Comparison of ENCODE assay signal across 9 mouse cellular contexts in the genomic region with DNA sequence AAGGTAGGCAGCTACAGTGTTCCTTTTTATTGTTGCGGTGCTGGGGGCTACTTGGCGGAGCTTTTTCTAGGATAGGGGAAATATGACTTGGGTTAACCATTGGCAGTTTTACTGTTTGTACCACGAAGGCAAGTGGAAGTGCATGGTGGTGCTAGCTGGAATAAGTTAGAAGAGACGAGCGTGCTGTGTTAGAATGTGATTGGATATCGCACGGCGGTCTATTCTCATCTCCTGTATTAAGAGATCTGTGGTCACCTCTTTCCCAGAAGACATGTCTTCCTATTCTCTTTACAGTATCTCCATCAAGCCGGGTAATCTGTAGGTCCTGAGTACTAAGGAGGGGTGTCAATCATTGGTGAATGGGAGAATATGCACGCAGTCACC.
DNase-seq lines count a peak whose midpoint lies in the region; ATAC-seq and TF ChIP-seq lines count a peak whose summit lies in the region.
"Had no signal": no experiment of that assay in that cellular context is flagged by ENCODE, and none has a peak within 500 bp of the region (broad histone marks: within the 10 kb centered on the region; RNA-seq: fewer than 3 reads in every experiment).

No protein-coding gene starts in this region.

- WGBS in cerebellum, adult 2 months = 20% methylated on average over 10 of the region's 10 CpGs
- WGBS in forebrain, postnatal 0 days = 58% methylated on average over 10 of the region's 10 CpGs
- WGBS in midbrain, embryonic 16.5 days = 47% methylated on average over 10 of the region's 10 CpGs
- WGBS in lung, adult 2 months = 81% methylated on average over 10 of the region's 10 CpGs
- 78% methylated on average over 10 of the region's 10 CpGs for WGBS in thymus, adult 2 months

- no peak for TF ChIP-seq POLR2A in cerebellum, adult 2 months (IDR thresholded peaks at IDR 0.05; ENCODE audit: borderline replicate concordance, insufficient read depth, low read length)
- no peak for TF ChIP-seq POLR2A in lung, adult 2 months (IDR thresholded peaks at IDR 0.05; ENCODE audit: borderline replicate concordance, extremely low read depth, low read depth, low read length)
- no peak for TF ChIP-seq POLR2A in thymus, adult 2 months (IDR thresholded peaks at IDR 0.05; ENCODE audit: control insufficient read depth, extremely low read depth, insufficient read depth, low read length, poor library complexity)

- no peaks in the 10 kb centered on the region for H3K9me3 ChIP-seq in forebrain, postnatal 0 days (ENCODE audit: low read length)
- H3K9me3 ChIP-seq in midbrain, embryonic 16.5 days (replicated peaks; ENCODE audit: control insufficient read depth, low read length, poor library complexity, severe bottlenecking) = no peaks in the 10 kb centered on the region

- no peak for DNase-seq in cerebellum, adult 2 months
- DNase-seq in cerebellum, adult 11-12 months = no peak
- DNase-seq in left cerebral cortex, adult 2 months (ENCODE audit: extremely low spot score in 1 of 2, low spot score in 2 of 2) = no peak
- no peak for DNase-seq in left cerebral cortex, postnatal 25 days (ENCODE audit: low spot score in 2 of 2)
- DNase-seq in forebrain, postnatal 0 days = no peak
- DNase-seq in lung, adult 2 months = no peak
- DNase-seq in thymus, adult 2 months = no peak

- H3K4me2 ChIP-seq in forebrain, postnatal 0 days (ENCODE audit: low read depth) = peak overlapping the region; percentile 52
- peak overlapping the region; percentile 67 for H3K4me2 ChIP-seq in midbrain, embryonic 16.5 days (ENCODE audit: low read length)

- no peaks in the 10 kb centered on the region for H3K36me3 ChIP-seq in forebrain, postnatal 0 days (ENCODE audit: insufficient read depth)
- no peaks in the 10 kb centered on the region for H3K36me3 ChIP-seq in midbrain, embryonic 16.5 days (ENCODE audit: control insufficient read depth, insufficient read depth, low read length)
- no peaks in the 10 kb centered on the region for H3K36me3 ChIP-seq in thymus, adult 2 months (ENCODE audit: control insufficient read depth, insufficient read depth, low read length)

- TF ChIP-seq CTCF in cerebellum, adult 2 months (IDR thresholded peaks at IDR 0.05; ENCODE audit: borderline replicate concordance, insufficient read depth, low read depth, low read length) = no peak
- TF ChIP-seq CTCF in left cerebral cortex, adult 2 months (IDR thresholded peaks at IDR 0.05) = no peak
- no peak for TF ChIP-seq CTCF in forebrain, postnatal 0 days (IDR thresholded peaks at IDR 0.05; ENCODE audit: low read depth)
- TF ChIP-seq CTCF in lung, adult 2 months (IDR thresholded peaks at IDR 0.05; ENCODE audit: insufficient read depth, low read length) = no peak
- no peak for TF ChIP-seq CTCF in thymus, adult 2 months (IDR thresholded peaks at IDR 0.05; ENCODE audit: borderline replicate concordance, control insufficient read depth, extremely low read depth, insufficient read depth, low read length, poor library complexity)

- peak overlapping the region; percentile 48 for H3K9ac ChIP-seq in forebrain, postnatal 0 days
- peak overlapping the region; percentile 71 for H3K9ac ChIP-seq in midbrain, embryonic 16.5 days (ENCODE audit: low read depth, low read length)

- peak overlapping the region; percentile 26; the same call in 1 of the 2 replicates for H3K27ac ChIP-seq in cerebellum, adult 2 months (ENCODE audit: insufficient read depth, low read length)
- peak overlapping the region; percentile 87 for H3K27ac ChIP-seq in left cerebral cortex, adult 2 months
- peak overlapping the region; percentile 69 for H3K27ac ChIP-seq in forebrain, postnatal 0 days (ENCODE audit: low read depth, low read length)
- peak overlapping the region; percentile 85 for H3K27ac ChIP-seq in midbrain, embryonic 16.5 days (ENCODE audit: low read length)
- no peak overlapping the region for H3K27ac ChIP-seq in thymus, adult 2 months (ENCODE audit: control insufficient read depth, insufficient read depth, low read length)

- no peaks in the 10 kb centered on the region for H3K27me3 ChIP-seq in cerebellum, adult 2 months (ENCODE audit: control insufficient read depth, insufficient read depth, low read length)
- no peaks in the 10 kb centered on the region for H3K27me3 ChIP-seq in forebrain, postnatal 0 days (ENCODE audit: insufficient read depth, low read length)
- H3K27me3 ChIP-seq in midbrain, embryonic 16.5 days (ENCODE audit: control insufficient read depth, insufficient read depth, low read depth, low read length) = no peaks in the 10 kb centered on the region
- H3K27me3 ChIP-seq in thymus, adult 2 months (ENCODE audit: control insufficient read depth, insufficient read depth, low read length) = no peaks in the 10 kb centered on the region
- H3K27me3 ChIP-seq: Patski had no signal

- H3K4me1 ChIP-seq in cerebellum, adult 2 months (ENCODE audit: control insufficient read depth, insufficient read depth, low read length) = 0 out of 2 replicates have a peak, but pooled peaks cover 4% of the 10 kb centered on the region
- H3K4me1 ChIP-seq in forebrain, postnatal 0 days (ENCODE audit: insufficient read depth) = peaks cover 7% of the 10 kb centered on the region
- peaks cover 20% of the 10 kb centered on the region for H3K4me1 ChIP-seq in midbrain, embryonic 16.5 days (ENCODE audit: control insufficient read depth, insufficient read depth, low read length)
- no peaks in the 10 kb centered on the region for H3K4me1 ChIP-seq in lung, adult 2 months (ENCODE audit: control insufficient read depth, insufficient read depth, low read length)
- no peaks in the 10 kb centered on the region for H3K4me1 ChIP-seq in thymus, adult 2 months (replicated peaks; ENCODE audit: control insufficient read depth, insufficient read depth, low read length)

- H3K4me3 ChIP-seq in cerebellum, adult 2 months (replicated peaks; ENCODE audit: insufficient read depth, low read depth, low read length) = peak overlapping the region; percentile 35
- peak overlapping the region; percentile 53 for H3K4me3 ChIP-seq in left cerebral cortex, adult 2 months
- H3K4me3 ChIP-seq in forebrain, postnatal 0 days (ENCODE audit: low read depth, low read length) = peak overlapping the region; percentile 30
- peak overlapping the region; percentile 33 for H3K4me3 ChIP-seq in midbrain, embryonic 16.5 days (ENCODE audit: low read depth, low read length)
- H3K4me3 ChIP-seq in lung, adult 2 months (replicated peaks; ENCODE audit: extremely low read depth, low read depth, low read length) = no peak overlapping the region
- no peak overlapping the region for H3K4me3 ChIP-seq in thymus, adult 2 months (ENCODE audit: control insufficient read depth, insufficient read depth, low read length)

- ATAC-seq in forebrain, postnatal 0 days = peak; percentile 26; the same call in 1 of the 2 replicates
- ATAC-seq in midbrain, embryonic 16.5 days = peak; percentile 61
- ATAC-seq: Patski had no signal

- intact Hi-C loops in left cerebral cortex, adult 2 months (cut with DNase I) = loop anchor here (5.0 kb wide), 2 partner anchors 51 to 74 kb away; no protein-coding TSS in a partner anchor
- intact Hi-C loops in left cerebral cortex, postnatal 25 days (cut with DNase I) = loop anchor here (10.0 kb wide), 1 partner anchor 71 kb away; no protein-coding TSS in a partner anchor

Comparison
In these comparisons a context has a peak if more than half of its experiments do, and no peak if none do; other contexts are left out.
1. H3K4me3 ChIP-seq: peak in cerebellum, adult 2 months (single experiment), left cerebral cortex, adult 2 months (single experiment), forebrain, postnatal 0 days (single experiment) and midbrain, embryonic 16.5 days (single experiment); none in lung, adult 2 months (single experiment) and thymus, adult 2 months (single experiment).